Mouse (Mus musculus) testis, adult 2 months (tissue): ENCODE results near the gene Slc26a10.
"Not testable (repeated sequence)": the region's sequence is repeated elsewhere in the genome, so short reads cannot be mapped to it uniquely, and the experiment has no call there.

ENCODE experiments used
- CTCF ChIP-seq: fragments of 200-500 bp; IDR thresholded peaks from 2 replicates; pipeline ENCODE4 v1.5.1; 2012; ENCODE audit warnings: low read depth, mild to moderate bottlenecking, inconsistent platforms, low read length, moderate library complexity; ENCODE audit not compliant: control insufficient read depth, insufficient read depth, insufficient replicate concordance
- POLR2A ChIP-seq: fragments of 200-500 bp; IDR thresholded peaks from 2 replicates; pipeline ENCODE4 v1.6.1; 2012; ENCODE audit warnings: low read depth, mild to moderate bottlenecking, inconsistent platforms, low read length, moderate library complexity; ENCODE audit not compliant: control insufficient read depth

DNA sequence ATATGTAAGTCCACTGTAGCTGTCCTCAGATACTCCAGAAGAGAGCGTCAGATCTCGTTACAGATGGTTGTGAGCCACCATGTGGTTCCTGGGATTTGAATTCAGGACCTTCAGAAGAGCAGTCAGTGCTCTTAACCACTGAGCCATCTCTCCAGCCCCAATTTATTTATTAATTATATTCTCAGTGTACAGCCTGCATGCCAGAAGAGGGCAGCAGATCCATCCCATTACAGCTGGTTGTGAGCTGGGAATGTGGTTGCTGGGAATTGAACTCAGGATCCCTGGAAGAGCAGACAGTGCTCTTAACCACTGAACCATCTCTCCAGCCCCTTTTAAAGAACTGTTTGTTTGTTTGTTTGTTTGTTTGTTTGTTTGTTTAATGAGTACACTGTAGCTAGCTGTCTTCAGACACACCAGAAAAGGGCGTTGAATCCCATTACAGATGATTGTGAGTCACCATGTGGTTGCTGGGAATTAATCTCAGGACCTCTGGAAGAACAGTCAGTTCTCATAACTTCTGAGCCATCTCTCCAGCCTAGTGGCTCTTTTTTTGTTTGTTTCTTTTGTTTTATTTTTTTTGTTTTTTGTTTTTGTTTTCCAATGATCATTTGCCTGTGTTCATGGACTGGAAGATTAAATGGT lies 45.9 kb downstream of the Slc26a10 start:
- TF ChIP-seq CTCF, POLR2A: not testable (repeated sequence)
